Mouse (Mus musculus) T-cell, adult 2 months (primary cell): Measurements from ENCODE around the gene Fbxo42.

Experiments used
- DNase-seq: peaks from one replicate; pipeline ENCODE4 v3.0.0; 2022; ENCODE audit warnings: low spot score

The Fbxo42 gene

DNA sequence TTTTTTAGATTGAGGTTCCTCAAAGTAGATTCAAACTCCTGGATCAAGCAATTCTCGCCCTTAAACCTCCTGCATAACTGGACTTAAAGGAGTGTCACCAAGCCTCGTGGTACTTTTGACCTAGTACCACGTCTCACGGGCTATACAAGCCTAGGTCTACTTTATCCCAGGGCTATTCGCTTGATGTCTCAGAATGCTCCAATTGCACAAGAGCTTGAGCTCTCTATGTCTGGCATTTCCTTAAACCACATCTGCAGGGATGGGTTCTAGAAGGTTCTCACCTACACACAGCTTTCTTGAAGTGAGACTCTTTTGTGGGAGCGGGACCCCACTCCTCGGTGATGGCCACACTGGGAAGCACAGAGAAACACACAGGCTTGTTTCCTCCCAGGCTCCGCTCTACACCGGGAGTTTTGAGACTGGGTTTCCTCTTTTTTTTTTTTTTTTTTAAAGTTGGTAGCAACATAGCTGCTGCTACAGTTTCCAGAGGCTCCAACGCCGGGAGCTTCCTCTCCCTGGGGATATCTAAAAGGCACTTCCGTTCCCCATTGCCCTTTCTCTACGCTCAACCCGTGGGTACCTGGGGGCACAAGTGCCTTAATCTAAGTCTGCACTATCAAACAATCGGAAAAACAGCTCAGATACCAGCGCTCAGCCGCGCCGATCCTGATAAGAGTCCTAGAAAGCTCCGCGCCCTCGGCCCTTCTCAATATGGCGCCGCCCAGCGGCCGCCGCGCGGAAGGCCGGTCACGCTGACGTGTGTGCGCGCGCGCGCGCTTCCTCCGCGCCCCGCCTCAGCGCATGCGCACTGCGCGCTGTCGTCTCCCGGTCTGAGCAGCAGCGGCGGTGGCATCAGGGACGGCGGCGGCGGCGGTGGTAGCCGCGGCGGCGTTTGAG, at the start of gene Fbxo42:
Fbxo42 (plus strand) TSS at position 802 of the 897 bp plus-strand sequence.
- peak; percentile 95 for DNase-seq

DNA sequence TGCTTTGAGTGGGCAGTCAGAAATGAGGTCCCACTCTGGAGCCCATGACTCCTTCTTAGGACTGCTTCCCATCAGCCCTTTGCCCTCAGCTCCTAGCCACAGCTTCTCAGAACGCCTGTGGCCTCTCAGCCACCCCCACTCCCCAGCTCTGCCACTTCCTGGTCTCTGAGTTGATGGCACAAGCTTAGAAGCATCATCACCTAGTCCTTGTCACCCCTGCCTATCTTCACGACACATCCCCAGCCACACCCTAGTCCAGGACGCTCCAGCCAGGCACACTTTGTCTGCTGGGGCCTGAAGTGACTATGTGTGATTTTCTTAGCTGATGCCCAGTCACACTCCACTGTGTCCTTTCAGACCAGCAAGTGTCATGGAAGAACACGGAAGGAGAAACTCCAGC, 48.8 kb upstream of the Fbxo42 start:
- no peak for DNase-seq

GRCm38 (mm10) chr4:141099956-141100355, 47.8 kb upstream of the Fbxo42 start:
- no peak for DNase-seq

- no peak for DNase-seq
Observed at GRCm38 (mm10) chr4:141101291-141101690, 46.4 kb upstream of the Fbxo42 start.

GRCm38 (mm10) chr4:141101855-141102254, 45.9 kb upstream of the Fbxo42 start:
- DNase-seq = no peak

- DNase-seq = no peak
Observed at GRCm38 (mm10) chr4:141106526-141107183, 41.1 kb upstream of the Fbxo42 start.

DNA sequence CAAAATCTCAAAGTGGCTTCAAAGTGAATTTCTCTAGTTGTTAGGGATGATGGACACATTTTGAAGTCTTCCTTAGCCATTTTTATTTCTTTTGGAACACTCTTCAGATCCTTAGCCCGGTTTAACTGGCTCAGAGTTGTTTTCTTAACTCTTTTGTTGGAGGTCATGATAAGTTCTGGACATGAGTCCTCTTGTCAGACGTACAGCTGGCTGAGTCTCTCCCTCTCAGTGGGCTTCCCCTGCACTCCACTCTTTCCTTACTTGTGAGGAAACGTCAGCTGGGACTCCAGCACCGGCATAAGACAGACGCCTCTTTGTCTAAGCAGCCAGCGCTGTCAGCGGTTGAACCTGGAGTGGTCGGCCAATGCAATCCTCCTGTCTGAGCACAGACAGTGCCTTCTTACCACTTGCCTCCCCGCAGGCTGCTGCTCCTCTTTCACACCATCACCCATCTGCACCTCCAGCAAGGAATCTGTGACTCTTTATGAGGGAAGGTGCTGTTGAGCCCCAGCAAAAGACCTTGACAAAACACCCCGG, 39.4 kb upstream of the Fbxo42 start:
- DNase-seq = no peak

DNA sequence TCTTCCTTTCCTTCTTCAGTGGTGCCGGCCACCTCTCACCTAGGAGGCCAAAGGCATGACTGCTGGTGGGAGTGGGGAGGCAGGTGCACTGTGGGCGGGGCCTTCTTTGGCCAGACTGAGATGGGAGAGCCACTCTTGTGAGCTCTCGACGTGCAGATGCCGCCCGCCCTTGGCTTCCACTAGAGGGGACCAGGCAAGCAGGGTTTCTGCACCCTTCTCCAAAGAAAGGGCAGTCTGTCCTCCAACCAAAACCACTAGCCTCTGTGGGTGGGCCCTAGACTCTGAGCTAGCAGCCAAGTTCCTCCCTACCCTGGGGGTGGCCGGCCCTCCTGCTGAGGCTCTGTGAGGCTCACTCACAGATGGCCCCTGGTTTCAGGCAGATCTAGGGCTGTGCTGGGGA, 33.9 kb upstream of the Fbxo42 start:
- no peak for DNase-seq

GRCm38 (mm10) chr4:141114521-141114981, 33.2 kb upstream of the Fbxo42 start:
- DNase-seq = no peak

- no peak for DNase-seq
Observed at GRCm38 (mm10) chr4:141115398-141115797, 32.3 kb upstream of the Fbxo42 start.

GRCm38 (mm10) chr4:141118691-141119090, 29.0 kb upstream of the Fbxo42 start:
- DNase-seq = no peak

DNA sequence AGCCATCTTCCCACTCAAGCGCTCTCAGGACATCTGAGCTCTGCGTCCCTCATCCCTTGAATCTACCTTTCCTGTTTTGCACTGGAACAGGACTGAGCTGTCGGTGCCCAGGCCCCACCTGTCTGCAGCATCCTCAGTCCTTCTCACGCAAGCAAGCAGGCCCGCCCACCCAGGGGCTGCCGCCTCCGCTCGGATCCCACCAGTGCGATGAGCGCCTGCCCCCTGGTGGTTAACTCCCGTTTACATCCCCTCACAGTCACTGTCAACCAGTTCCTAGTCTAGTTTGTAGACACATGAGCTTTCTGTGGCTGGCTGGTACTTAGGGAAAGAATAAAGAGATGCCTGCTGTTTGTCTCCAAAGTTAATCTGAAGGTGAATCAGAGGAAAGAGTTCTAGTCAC, 27.0 kb upstream of the Fbxo42 start:
- peak; percentile 47 for DNase-seq

DNA sequence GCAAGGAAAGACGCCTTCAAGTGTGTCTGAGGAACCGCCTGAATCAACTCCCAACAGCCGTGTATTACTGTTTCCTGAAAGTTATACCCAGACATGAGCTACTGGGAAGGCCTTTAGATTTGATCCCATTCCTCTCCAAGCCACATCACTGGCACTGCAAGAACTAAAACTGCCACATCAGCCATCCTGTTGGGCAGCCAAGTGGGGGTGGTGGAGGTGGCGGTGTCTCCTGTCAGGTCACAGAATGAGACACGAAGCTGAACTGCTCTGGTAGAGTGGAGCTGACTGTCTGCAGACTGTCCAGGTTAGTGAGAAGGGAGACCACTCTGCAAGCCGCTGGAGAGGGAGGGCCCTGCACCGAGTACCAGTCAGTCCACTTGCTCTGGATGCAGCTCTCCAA, 25.1 kb upstream of the Fbxo42 start:
- DNase-seq = no peak

DNA sequence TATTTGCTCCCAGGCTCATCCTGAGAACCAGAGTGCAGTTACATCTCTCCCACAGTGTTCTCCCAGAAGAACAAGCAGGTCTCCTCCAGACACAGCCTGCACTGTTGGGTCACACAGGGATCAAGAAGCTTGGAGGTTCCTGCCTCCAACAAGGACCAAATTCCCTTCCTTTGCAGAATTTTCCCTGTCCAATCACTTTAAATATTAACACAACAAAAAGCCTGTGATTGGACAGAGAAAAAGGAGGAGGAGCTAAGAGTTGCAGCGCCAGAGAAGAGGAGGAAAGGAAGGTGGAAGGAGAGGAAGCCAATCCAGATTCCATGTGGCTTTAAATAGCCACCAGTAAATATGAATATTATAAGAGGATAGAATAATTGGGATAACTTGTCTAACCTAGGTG, 24.6 kb upstream of the Fbxo42 start:
- no peak for DNase-seq

DNA sequence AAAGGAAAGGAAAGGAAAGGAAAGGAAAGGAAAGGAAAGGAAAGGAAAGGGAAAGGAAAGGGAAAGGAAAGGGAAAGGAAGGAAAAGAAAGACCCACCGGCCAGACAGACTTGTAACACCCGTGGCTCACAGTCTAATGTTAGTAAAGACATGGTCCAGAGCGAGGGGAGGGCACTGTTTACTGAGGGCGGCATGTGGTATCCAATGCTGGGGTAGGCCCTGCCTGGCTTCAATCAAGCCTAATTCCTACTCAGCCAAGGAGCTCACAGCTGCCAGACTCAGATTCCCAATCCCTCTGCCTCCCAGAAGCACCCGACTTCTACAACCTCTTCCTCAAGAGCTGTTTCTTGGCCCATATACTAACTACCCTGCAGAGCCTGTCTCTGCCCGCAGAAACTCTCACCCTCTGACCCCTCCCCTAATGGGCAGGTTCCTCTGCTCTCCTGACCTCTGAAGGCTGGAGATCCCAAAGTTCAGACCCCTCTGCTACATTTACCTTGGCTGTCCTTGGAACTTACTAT, 18.5 kb upstream of the Fbxo42 start:
- DNase-seq = no peak

DNA sequence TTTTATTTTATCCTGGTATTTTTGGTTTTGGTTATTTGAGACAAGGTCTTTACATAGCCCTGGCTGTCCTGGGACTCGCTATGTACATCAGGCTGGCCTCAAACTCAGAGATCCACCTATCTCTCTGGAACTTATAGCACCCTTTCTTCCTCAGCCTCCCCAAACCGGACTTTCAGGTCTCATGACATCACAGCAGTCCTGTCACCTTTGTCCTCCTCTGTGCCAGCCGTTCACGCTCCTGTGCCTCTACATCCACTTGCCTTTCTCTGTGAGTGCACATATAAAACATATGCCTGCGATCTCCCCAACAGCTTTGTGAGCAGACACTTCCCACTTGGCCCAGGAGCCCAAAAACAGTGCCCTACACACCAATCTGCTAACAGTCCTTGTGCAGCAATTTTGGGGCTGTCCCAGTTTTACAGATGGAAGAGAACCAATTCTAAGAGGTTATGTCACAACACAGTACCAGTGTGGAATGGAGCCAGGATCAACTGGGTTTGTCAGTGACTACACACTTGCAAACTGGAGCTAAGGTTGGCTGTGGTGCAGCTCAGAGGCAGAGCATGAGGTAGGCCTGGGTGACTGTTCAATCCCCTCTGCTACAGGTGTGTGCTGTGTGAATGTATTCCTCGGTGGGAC, 16.9 kb upstream of the Fbxo42 start:
- DNase-seq = no peak

GRCm38 (mm10) chr4:141131531-141132061, 16.1 kb upstream of the Fbxo42 start:
- no peak for DNase-seq

DNA sequence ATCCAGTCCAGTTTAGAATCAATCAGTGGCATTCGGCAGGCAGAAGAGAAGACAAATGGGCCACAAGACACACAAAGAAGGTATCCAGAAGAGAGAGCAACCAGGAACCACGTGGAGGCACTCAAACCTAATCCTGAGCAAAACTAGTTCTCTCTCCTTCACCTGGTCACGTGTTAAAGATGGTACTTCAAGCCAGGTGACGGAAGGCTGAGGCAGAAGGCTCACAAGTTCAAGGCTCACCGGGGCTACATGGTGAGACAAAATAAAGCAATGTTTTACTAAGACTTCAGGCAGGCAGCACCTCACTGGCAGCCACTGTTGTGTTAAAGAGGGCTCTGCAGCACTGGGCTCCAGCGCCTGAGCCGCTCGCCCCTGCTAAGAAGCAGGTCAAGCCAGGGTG, 15.5 kb upstream of the Fbxo42 start:
- DNase-seq = no peak

DNA sequence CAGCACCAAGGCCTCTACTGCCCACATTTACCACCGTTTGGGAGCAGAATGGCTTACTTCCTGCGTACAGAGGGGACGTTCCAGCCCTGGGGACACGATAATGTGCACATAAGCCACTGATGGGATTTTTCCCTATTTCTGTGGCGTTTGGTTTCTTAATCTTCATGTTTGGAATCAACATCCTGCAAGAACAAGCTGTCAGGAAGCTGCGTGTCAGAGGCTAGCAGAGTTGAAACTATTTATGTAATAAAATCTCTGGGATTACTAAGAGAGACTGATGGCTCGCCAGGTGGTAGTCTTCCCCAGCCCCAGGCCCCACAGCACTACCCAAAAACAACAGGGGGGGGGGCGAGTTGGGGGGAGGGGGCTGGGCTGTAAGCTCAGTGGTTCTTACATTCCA, 14.5 kb upstream of the Fbxo42 start:
- DNase-seq = no peak

DNA sequence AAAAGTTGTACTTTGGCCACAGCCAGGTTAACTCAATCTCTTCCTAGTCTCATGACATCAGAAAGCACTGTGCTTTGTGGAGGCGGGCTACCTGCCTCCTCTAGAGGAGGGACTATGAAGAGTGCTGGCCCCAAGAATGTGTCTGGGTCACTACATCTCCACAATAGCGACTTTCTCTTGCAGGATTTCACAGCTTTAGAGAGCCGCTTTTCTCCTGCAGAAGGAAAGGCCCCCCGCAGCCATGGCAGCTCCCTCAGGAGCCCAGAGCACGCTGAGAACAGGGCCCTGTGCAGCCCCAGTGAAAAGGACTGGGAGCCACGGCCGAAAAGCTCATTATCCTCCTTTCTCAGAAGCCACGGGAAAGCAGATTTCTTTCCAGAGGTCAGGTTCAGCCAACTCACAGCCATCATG, 13.7 kb upstream of the Fbxo42 start:
- DNase-seq = no peak

DNA sequence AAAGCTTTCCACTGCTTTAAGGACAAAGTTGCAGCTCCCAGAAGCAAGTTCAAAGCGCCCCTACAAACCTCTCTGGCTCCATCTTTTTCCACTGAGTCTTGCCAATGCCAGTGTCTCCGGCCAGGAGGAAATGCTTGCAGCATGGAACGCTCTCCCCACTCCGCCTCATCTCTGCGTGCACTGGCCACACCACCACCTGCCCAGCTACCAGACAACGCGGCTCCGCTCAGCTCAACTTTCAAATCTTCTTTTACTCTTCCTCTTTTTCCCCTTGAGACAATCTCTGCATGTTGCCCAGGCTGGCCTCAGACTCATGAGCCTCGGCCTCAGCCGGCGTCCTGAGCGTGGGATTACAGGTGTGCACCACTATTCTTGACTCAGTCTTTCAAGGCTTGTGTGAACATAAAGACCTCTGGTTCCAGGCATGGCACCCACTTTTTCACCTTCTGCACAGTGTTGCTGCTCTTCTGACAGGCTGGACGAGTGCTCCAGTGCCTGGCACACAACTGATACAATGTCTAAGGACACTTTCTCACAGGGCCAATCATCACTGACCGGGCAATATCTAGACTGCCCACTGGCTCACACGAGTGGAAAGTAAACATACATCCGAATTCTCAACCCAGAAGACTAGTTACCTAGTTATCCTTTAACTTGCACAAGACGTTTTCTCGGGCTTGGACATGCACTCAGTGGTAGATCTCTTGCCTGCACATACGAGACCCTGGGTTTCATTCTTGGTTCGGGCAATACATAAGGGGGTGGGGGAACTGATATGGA, 12.8 kb upstream of the Fbxo42 start:
- DNase-seq = no peak
